Mouse (Mus musculus): ENCODE measurements around the gene Arsj.

DNA sequence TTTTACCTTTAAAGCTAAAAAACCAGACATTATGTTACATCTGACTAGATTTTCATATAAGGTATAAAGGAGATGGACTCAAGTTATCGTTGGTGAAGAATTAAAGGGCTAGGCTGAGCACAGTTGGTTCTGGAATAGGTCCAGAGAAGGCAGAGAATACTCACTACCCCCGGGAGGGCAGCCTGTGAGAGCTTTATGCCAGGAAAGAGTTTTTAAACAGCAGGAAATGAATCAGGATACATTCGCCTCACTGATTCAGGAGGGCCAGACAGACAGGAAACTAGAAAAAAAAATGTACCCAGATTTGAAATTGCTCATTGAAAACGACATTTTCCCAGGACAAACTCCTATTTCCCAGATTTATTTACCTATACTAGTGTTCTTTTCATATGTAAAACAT is 28.2 kb upstream of the Arsj start:
- TF ChIP-seq MAFK (IDR thresholded peaks at IDR 0.05; ENCODE audit: insufficient read depth, low read depth, low read length) (no peak), ZC3H11A (IDR thresholded peaks at IDR 0.05; ENCODE audit: borderline replicate concordance, low read depth, low read length) (no peak), CHD2 (IDR thresholded peaks at IDR 0.05; ENCODE audit: low read depth, low read length) (no peak), HCFC1 (IDR thresholded peaks at IDR 0.05; ENCODE audit: borderline replicate concordance, insufficient read depth, low read length) (no peak), ZNF384 (IDR thresholded peaks at IDR 0.05; ENCODE audit: low read depth, low read length) (no peak)
